Mouse (Mus musculus): ENCODE measurements around the gene Dennd2a.
"Not testable (repeated sequence)": the region's sequence is repeated elsewhere in the genome, so short reads cannot be mapped to it uniquely, and the experiment has no call there.

The Dennd2a gene

GRCm38 (mm10) chr6:39416654-39417053 lies 141.0 kb downstream of the Dennd2a start:
- DNase-seq, result not testable (repeated sequence)

GRCm38 (mm10) chr6:39415762-39416161 lies 141.9 kb downstream of the Dennd2a start:
- DNase-seq, result peak; percentile 49 to 77

- no peak for DNase-seq
Measured at GRCm38 (mm10) chr6:39414106-39414505, 143.6 kb downstream of the Dennd2a start.
